Mouse (Mus musculus) limb, embryonic 10.5 days (tissue): Measurements from ENCODE around the gene Syn3. TPM values are rescaled to one million over a fixed set of nuclear protein-coding genes. Genes with fewer than 3 reads are reported as not detected.
"Not testable (repeated sequence)": the region's sequence is repeated elsewhere in the genome, so short reads cannot be mapped to it uniquely, and the experiment has no call there.

Experiments used
- DNase-seq: peaks from one replicate; pipeline ENCODE4 v3.0.0-alpha.2; 2017; ENCODE audit warnings: low spot score
- H3K27ac ChIP-seq: fragments of 300-500 bp; sonication (generic); 2 replicates; pipeline ENCODE4 v1.5.1; 2016; ENCODE audit warnings: mild to moderate bottlenecking
- H3K27me3 ChIP-seq: fragments of 300-500 bp; sonication (generic); 2 replicates; pipeline ENCODE4 v1.6.1; 2016; ENCODE audit warnings: low read depth, mild to moderate bottlenecking; ENCODE audit not compliant: poor library complexity, severe bottlenecking
- H3K36me3 ChIP-seq: fragments of 300-500 bp; sonication (generic); 2 replicates; pipeline ENCODE4 v1.6.1; 2016; ENCODE audit warnings: mild to moderate bottlenecking, moderate library complexity
- H3K4me1 ChIP-seq: fragments of 300-500 bp; sonication (generic); 2 replicates; pipeline ENCODE4 v1.6.1; 2016
- H3K4me3 ChIP-seq: fragments of 300-500 bp; sonication (generic); 2 replicates; pipeline ENCODE4 v1.5.1; 2016; ENCODE audit warnings: mild to moderate bottlenecking, moderate library complexity
- H3K9me3 ChIP-seq: fragments of 300-500 bp; sonication (generic); replicated peaks from 2 replicates; pipeline ENCODE4 v1.6.1; 2016; ENCODE audit warnings: mild to moderate bottlenecking
- WGBS: fragments of 180-500 bp; shearing (Covaris S2); methylation state at CpG from one replicate; pipeline ENCODE4 v1.1.7; 2016; 5-methylcytosine and 5-hydroxymethylcytosine counted together
- polyA plus RNA-seq: library from polyadenylated mRNA; unstranded; fragments of >200 nt; fragmentation: Nextera tagmentation; extraction: Ambion mirVana; gene quantifications from 2 replicates; pipeline ENCODE4 v1.2.1, GENCODE M21; 2016

The Syn3 gene
- polyA plus RNA-seq, 1 experiment from 2014 or later: 3.6 TPM

- no peak for DNase-seq
- Histone ChIP-seq H3K4me1 (peaks cover 39% of the 10 kb centered on the region), H3K36me3 (no peaks in the 10 kb centered on the region), H3K27me3 (no peaks in the 10 kb centered on the region), H3K9me3 (no peaks in the 10 kb centered on the region), H3K27ac (no peak overlapping the region), H3K4me3 (no peak overlapping the region)
- 74% methylated on average over 5 of the region's 5 CpGs for WGBS
Observed at GRCm38 (mm10) chr10:86387821-86388440, 110.8 kb downstream of the Syn3 start.

DNA sequence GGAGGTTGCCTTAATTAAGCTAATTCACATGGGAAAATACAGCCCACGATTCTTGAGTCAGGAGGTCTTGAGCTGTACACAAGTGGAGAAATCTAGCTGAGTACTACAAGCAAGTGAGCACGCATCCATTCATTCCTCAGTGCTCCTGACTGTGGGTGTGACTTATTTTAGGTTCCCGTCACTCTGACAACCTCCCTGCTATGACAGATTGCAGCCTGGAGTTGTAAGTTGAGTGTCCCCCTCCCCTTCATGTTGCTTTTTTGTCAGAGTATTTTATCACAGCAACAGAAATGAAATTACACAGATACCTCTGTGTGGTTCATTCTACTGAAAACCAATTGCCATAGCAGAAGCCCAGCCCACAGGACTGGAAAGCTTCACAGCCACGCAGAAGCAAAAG is 112.5 kb downstream of the Syn3 start:
- no peaks in the 10 kb centered on the region for H3K27me3 ChIP-seq
- WGBS: 87% methylated on average over 4 of the region's 4 CpGs
- peaks cover 50% of the 10 kb centered on the region for H3K4me1 ChIP-seq
- H3K9me3 ChIP-seq: no peaks in the 10 kb centered on the region
- no peak overlapping the region for H3K4me3 ChIP-seq
- H3K27ac ChIP-seq: no peak overlapping the region
- no peak for DNase-seq
- H3K36me3 ChIP-seq: no peaks in the 10 kb centered on the region

GRCm38 (mm10) chr10:86385656-86386055 is 113.0 kb downstream of the Syn3 start:
- no peak for DNase-seq
- 76% methylated on average over 4 of the region's 4 CpGs for WGBS

GRCm38 (mm10) chr10:86384655-86385054 is 114.0 kb downstream of the Syn3 start:
- H3K27me3 ChIP-seq: no peaks in the 10 kb centered on the region
- no peak overlapping the region for H3K27ac ChIP-seq
- no peak overlapping the region for H3K4me3 ChIP-seq
- DNase-seq: no peak
- H3K36me3 ChIP-seq: no peaks in the 10 kb centered on the region
- peaks cover 48% of the 10 kb centered on the region for H3K4me1 ChIP-seq
- no peaks in the 10 kb centered on the region for H3K9me3 ChIP-seq
- WGBS: 91% methylated on average over 2 of the region's 2 CpGs

More at GRCm38 (mm10) chr10:86385656-86386055, 113.0 kb downstream of the Syn3 start:
- peaks cover 56% of the 10 kb centered on the region for H3K4me1 ChIP-seq
- H3K4me3 ChIP-seq: no peak overlapping the region
- H3K27me3 ChIP-seq: no peaks in the 10 kb centered on the region
- no peaks in the 10 kb centered on the region for H3K36me3 ChIP-seq
- no peaks in the 10 kb centered on the region for H3K9me3 ChIP-seq
- H3K27ac ChIP-seq: peak overlapping the region; percentile 31; the same call in 1 of the 2 replicates

DNA sequence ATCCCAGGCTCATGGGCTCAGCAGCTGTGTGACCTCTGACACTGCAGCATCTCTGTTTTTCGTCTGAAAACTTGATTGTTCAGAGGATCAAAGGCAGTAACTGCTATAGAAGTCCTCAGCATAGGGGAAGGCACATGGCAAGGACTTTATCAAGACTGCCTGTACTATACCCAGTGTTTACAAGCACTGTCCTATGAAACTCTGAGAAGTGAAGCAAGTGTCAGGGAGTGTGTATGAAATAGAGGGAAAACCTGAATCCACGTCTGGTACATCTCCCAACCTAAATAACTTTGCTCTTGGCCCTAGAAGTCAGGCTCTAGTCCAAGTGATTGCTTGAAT is 116.8 kb downstream of the Syn3 start:
- no peaks in the 10 kb centered on the region for H3K36me3 ChIP-seq
- no peaks in the 10 kb centered on the region for H3K9me3 ChIP-seq
- H3K4me3 ChIP-seq: no peak overlapping the region
- H3K27ac ChIP-seq: no peak overlapping the region
- no peak for DNase-seq
- peaks cover 27% of the 10 kb centered on the region for H3K4me1 ChIP-seq
- no peaks in the 10 kb centered on the region for H3K27me3 ChIP-seq
- 14% methylated on average over 2 of the region's 2 CpGs for WGBS

DNA sequence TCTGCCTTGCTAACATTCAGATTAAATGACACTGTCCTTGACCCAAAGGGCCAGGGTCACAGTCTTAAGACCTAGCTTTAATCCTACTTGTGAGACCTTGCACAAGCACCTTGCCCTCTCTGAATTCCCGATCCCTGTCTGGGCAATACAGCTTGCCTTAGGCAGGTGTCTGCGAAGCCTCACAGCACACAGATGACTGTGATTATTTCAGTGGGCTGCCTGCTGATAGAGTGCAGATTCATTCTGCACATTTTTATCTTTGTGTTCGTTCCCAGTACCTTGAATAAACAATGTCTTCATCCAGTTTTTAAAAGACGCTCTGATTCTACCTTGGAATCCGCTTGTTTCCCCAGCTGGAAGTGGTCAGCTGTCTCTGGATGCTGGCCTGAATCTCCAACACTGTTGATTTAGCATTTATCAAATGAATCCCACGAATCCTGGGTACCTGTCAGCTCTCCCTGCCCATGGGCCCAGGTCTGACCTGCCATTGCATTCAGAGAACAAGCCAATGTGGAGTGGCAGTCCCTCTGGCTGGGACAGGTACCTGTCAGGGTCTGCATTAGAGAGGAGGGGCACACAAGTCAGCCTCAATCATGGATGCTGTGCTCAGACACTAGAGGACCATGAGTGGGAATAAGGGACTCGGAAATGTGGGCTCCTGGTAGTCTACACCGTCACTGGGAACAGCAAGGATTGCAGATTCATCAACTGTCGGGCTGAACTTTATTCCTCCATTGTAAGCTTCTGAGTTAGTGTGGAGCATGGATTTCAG is 117.4 kb downstream of the Syn3 start:
- Histone ChIP-seq H3K36me3 (no peaks in the 10 kb centered on the region), H3K4me3 (no peak overlapping the region), H3K27ac (no peak overlapping the region; the same call in 1 of the 2 replicates), H3K27me3 (no peaks in the 10 kb centered on the region), H3K4me1 (peaks cover 27% of the 10 kb centered on the region), H3K9me3 (no peaks in the 10 kb centered on the region)
- WGBS: 38% methylated on average over 9 of the region's 9 CpGs
- DNase-seq: peak; percentile 28

DNA sequence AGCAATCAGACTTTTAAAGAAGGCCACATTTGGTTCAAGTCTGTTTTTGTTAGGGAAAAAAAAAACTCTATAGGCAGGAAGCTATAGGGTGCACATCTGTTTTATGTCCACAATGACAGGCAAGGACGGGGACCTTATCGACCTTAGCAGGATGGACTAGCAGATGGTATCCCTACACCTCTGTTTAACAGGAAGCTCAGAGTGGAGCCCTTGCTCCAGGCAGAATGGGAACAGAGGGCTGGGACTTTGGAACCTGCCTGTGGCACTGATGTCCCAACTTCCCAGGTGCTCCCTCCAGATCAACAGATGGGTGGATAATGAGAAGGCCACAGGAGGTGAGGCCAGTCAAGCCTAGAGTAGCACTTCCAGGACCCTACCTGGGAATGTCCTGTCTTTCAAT is 118.1 kb downstream of the Syn3 start:
- H3K27ac ChIP-seq: no peak overlapping the region
- WGBS: 27% methylated on average over 2 of the region's 2 CpGs
- peak; percentile 20 for DNase-seq
- H3K27me3 ChIP-seq: no peaks in the 10 kb centered on the region
- H3K4me1 ChIP-seq: peaks cover 29% of the 10 kb centered on the region
- no peaks in the 10 kb centered on the region for H3K9me3 ChIP-seq
- no peak overlapping the region for H3K4me3 ChIP-seq
- no peaks in the 10 kb centered on the region for H3K36me3 ChIP-seq

- not testable (repeated sequence) for H3K36me3 ChIP-seq, H3K9me3 ChIP-seq, H3K4me3 ChIP-seq, H3K27me3 ChIP-seq, H3K27ac ChIP-seq
- peaks cover 25% of the 10 kb centered on the region for H3K4me1 ChIP-seq
- WGBS: 82% methylated on average over 2 of the region's 2 CpGs
- DNase-seq: peak; percentile 19
Observed at GRCm38 (mm10) chr10:86378803-86379202, 119.9 kb downstream of the Syn3 start.

- Histone ChIP-seq H3K4me3 (no peak overlapping the region), H3K27ac (0 out of 2 replicates have a peak overlapping the region, but pooled peaks have one; percentile 25), H3K27me3 (no peaks in the 10 kb centered on the region), H3K4me1 (peaks cover 22% of the 10 kb centered on the region), H3K9me3 (no peaks in the 10 kb centered on the region), H3K36me3 (no peaks in the 10 kb centered on the region)
- DNase-seq: peak; percentile 21
- WGBS: 78% methylated on average over 8 of the region's 8 CpGs
Observed at GRCm38 (mm10) chr10:86376392-86377185, 122.1 kb downstream of the Syn3 start.

GRCm38 (mm10) chr10:86375903-86376302 is 122.8 kb downstream of the Syn3 start:
- 75% methylated on average over 11 of the region's 11 CpGs for WGBS
- peak; percentile 31 for DNase-seq
- no peaks in the 10 kb centered on the region for H3K36me3 ChIP-seq
- H3K4me3 ChIP-seq: no peak overlapping the region
- no peaks in the 10 kb centered on the region for H3K27me3 ChIP-seq
- H3K27ac ChIP-seq: peak overlapping the region; percentile 53; the same call in 1 of the 2 replicates
- H3K9me3 ChIP-seq: no peaks in the 10 kb centered on the region
- peaks cover 18% of the 10 kb centered on the region for H3K4me1 ChIP-seq

DNA sequence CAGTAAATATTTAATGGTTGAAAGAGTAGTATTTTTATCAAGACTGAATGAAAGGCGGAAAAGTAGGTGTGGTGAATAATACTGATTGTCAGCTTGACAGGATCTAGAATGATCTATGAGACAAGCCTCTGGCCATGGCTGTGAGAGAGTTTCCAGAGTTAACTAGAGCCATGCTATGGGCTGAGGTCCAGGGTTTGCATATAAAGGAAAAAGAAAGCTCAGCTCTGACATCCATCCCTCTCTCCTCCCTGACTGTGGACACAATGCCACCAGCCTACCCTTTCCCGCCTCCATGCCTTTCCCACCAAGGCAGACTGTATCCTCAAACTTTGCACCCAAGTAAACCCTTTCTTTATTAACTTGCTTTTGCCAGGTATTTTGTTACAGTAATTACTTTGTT is 124.6 kb downstream of the Syn3 start:
- no peak for DNase-seq
- 94% methylated on average over 2 of the region's 2 CpGs for WGBS

GRCm38 (mm10) chr10:86371561-86371960 is 127.1 kb downstream of the Syn3 start:
- no peaks in the 10 kb centered on the region for H3K27me3 ChIP-seq
- no peaks in the 10 kb centered on the region for H3K36me3 ChIP-seq
- no peaks in the 10 kb centered on the region for H3K9me3 ChIP-seq
- 0 out of 2 replicates have a peak overlapping the region, but pooled peaks have one; percentile 7 for H3K27ac ChIP-seq
- peaks cover 32% of the 10 kb centered on the region for H3K4me1 ChIP-seq
- H3K4me3 ChIP-seq: no peak overlapping the region
- DNase-seq: peak; percentile 22

More for the DNA sequence above, 124.6 kb downstream of the Syn3 start:
- no peaks in the 10 kb centered on the region for H3K27me3 ChIP-seq
- no peaks in the 10 kb centered on the region for H3K36me3 ChIP-seq
- H3K4me3 ChIP-seq: no peak overlapping the region
- H3K27ac ChIP-seq: no peak overlapping the region
- H3K4me1 ChIP-seq: peaks cover 20% of the 10 kb centered on the region
- H3K9me3 ChIP-seq: no peaks in the 10 kb centered on the region

DNA sequence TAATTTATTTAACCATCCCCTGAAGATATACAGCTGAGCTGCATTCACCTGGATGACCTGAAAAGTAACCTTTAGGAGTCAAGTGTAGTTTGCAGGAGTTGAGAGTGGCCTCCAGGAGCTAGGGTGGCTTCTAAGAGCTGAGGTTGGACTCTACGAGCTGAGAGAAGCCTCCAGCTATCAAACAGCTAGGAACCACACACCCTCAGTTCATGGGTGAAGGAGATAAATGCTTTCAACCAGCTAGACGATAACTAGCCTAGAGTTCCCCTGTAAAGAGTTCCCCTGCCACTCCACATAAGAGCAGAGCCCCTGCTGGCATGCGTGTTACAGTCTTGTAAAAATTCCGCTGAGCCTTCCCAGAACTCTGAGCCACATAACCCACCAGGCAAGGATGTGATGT is 129.3 kb downstream of the Syn3 start:
- DNase-seq: no peak
- peaks cover 37% of the 10 kb centered on the region for H3K4me1 ChIP-seq
- WGBS: 78% methylated on average over 4 of the region's 4 CpGs

More for the DNA sequence above, 129.3 kb downstream of the Syn3 start:
- Histone ChIP-seq H3K36me3 (no peaks in the 10 kb centered on the region), H3K27me3 (no peaks in the 10 kb centered on the region), H3K9me3 (no peaks in the 10 kb centered on the region), H3K4me3 (no peak overlapping the region), H3K27ac (no peak overlapping the region)
